Mouse (Mus musculus) megakaryocyte, embryonic 14.5 days (primary cell): ENCODE measurements at regions not wholly inside any gene's neighbourhood (a gene's known extent, or its start where the extent isn't known, plus 50 kb on each side); places are given as distances from the start of the nearest gene placed in this dataset.

ENCODE experiments used
- H3K27me3 ChIP-seq: replicated peaks from 2 replicates; pipeline ENCODE3; 2012; ENCODE audit warnings: inconsistent platforms
- H3K36me3 ChIP-seq: replicated peaks from 2 replicates; pipeline ENCODE3; 2012; ENCODE audit warnings: low read length, inconsistent platforms, mixed read lengths
- H3K4me1 ChIP-seq: 2 replicates; pipeline ENCODE4 v1.6.1; 2012; ENCODE audit warnings: inconsistent platforms
- H3K4me3 ChIP-seq: replicated peaks from 2 replicates; pipeline ENCODE3; 2012; ENCODE audit warnings: moderate library complexity, mild to moderate bottlenecking, inconsistent platforms
- H3K9me3 ChIP-seq: 2 replicates; pipeline ENCODE4 v1.6.1; 2012; ENCODE audit warnings: inconsistent platforms
- FLI1 ChIP-seq: IDR thresholded peaks from 2 replicates; pipeline ENCODE4 v1.6.1; 2012; ENCODE audit warnings: low read length, inconsistent platforms, mixed read lengths
- GATA1 ChIP-seq: IDR thresholded peaks from 3 replicates; pipeline ENCODE4 v1.6.1; 2012; ENCODE audit warnings: mixed read lengths, low read length, inconsistent platforms, borderline replicate concordance

GRCm38 (mm10) chr9:41700683-41701082 lies 423.4 kb downstream of the Sorl1 start:
- no peaks in the 10 kb centered on the region for H3K4me1 ChIP-seq
- H3K36me3 ChIP-seq: no peaks in the 10 kb centered on the region
- no peaks in the 10 kb centered on the region for H3K9me3 ChIP-seq
- H3K27me3 ChIP-seq: no peaks in the 10 kb centered on the region
- TF ChIP-seq GATA1 (no peak), FLI1 (no peak)
- H3K4me3 ChIP-seq: no peak overlapping the region

- Histone ChIP-seq H3K36me3 (no peaks in the 10 kb centered on the region), H3K4me3 (no peak overlapping the region), H3K27me3 (no peaks in the 10 kb centered on the region), H3K4me1 (no peaks in the 10 kb centered on the region), H3K9me3 (no peaks in the 10 kb centered on the region)
- no peak for TF ChIP-seq GATA1
- no peak for TF ChIP-seq FLI1
Measured at GRCm38 (mm10) chr9:41699031-41699430, 425.1 kb downstream of the Sorl1 start.

- no peaks in the 10 kb centered on the region for H3K36me3 ChIP-seq
- H3K27me3 ChIP-seq: no peaks in the 10 kb centered on the region
- H3K4me1 ChIP-seq: no peaks in the 10 kb centered on the region
- TF ChIP-seq GATA1 (no peak), FLI1 (no peak)
- no peaks in the 10 kb centered on the region for H3K9me3 ChIP-seq
- H3K4me3 ChIP-seq: no peak overlapping the region
Measured at GRCm38 (mm10) chr9:41697611-41698467, 426.3 kb downstream of the Sorl1 start.

GRCm38 (mm10) chr9:41697160-41697559 lies 426.9 kb downstream of the Sorl1 start:
- TF ChIP-seq GATA1: no peak
- TF ChIP-seq FLI1: no peak
- no peaks in the 10 kb centered on the region for H3K4me1 ChIP-seq

GRCm38 (mm10) chr9:41682911-41683310 lies 441.2 kb downstream of the Sorl1 start:
- H3K4me1 ChIP-seq: no peaks in the 10 kb centered on the region
- H3K9me3 ChIP-seq: no peaks in the 10 kb centered on the region; the same call in 1 of the 2 replicates
- H3K27me3 ChIP-seq: no peaks in the 10 kb centered on the region
- no peaks in the 10 kb centered on the region for H3K36me3 ChIP-seq
- TF ChIP-seq FLI1: no peak
- H3K4me3 ChIP-seq: no peak overlapping the region

More at GRCm38 (mm10) chr9:41697160-41697559, 426.9 kb downstream of the Sorl1 start:
- no peaks in the 10 kb centered on the region for H3K36me3 ChIP-seq
- H3K9me3 ChIP-seq: no peaks in the 10 kb centered on the region
- no peak overlapping the region for H3K4me3 ChIP-seq
- no peaks in the 10 kb centered on the region for H3K27me3 ChIP-seq

- Histone ChIP-seq H3K27me3 (no peaks in the 10 kb centered on the region), H3K4me3 (no peak overlapping the region), H3K4me1 (no peaks in the 10 kb centered on the region)
Measured at GRCm38 (mm10) chr9:41675656-41676055, 448.4 kb downstream of the Sorl1 start.

GRCm38 (mm10) chr9:41672958-41673357 lies 451.1 kb downstream of the Sorl1 start:
- no peak for TF ChIP-seq FLI1
- no peak for TF ChIP-seq GATA1

More at GRCm38 (mm10) chr9:41675656-41676055, 448.4 kb downstream of the Sorl1 start:
- peaks cover 5% of the 10 kb centered on the region; the same call in 1 of the 2 replicates for H3K9me3 ChIP-seq
- TF ChIP-seq FLI1 (no peak), GATA1 (no peak)
- no peaks in the 10 kb centered on the region for H3K36me3 ChIP-seq

GRCm38 (mm10) chr9:41668741-41669140 lies 455.4 kb downstream of the Sorl1 start:
- Histone ChIP-seq H3K4me1 (no peaks in the 10 kb centered on the region), H3K36me3 (no peaks in the 10 kb centered on the region), H3K4me3 (no peak overlapping the region), H3K27me3 (no peaks in the 10 kb centered on the region), H3K9me3 (no peaks in the 10 kb centered on the region; the same call in 1 of the 2 replicates)
- TF ChIP-seq FLI1 (no peak), GATA1 (no peak)

More at GRCm38 (mm10) chr9:41672958-41673357, 451.1 kb downstream of the Sorl1 start:
- Histone ChIP-seq H3K36me3 (no peaks in the 10 kb centered on the region), H3K9me3 (peaks cover 5% of the 10 kb centered on the region; the same call in 1 of the 2 replicates), H3K4me3 (no peak overlapping the region), H3K27me3 (no peaks in the 10 kb centered on the region), H3K4me1 (no peaks in the 10 kb centered on the region)

- Histone ChIP-seq H3K27me3 (no peaks in the 10 kb centered on the region), H3K36me3 (no peaks in the 10 kb centered on the region), H3K9me3 (no peaks in the 10 kb centered on the region; the same call in 1 of the 2 replicates), H3K4me3 (no peak overlapping the region), H3K4me1 (no peaks in the 10 kb centered on the region)
- no peak for TF ChIP-seq GATA1
- no peak for TF ChIP-seq FLI1
Measured at GRCm38 (mm10) chr9:41665000-41665685, 459.0 kb downstream of the Sorl1 start.

- no peaks in the 10 kb centered on the region for H3K27me3 ChIP-seq
- no peak for TF ChIP-seq GATA1
- H3K36me3 ChIP-seq: no peaks in the 10 kb centered on the region
- H3K4me3 ChIP-seq: no peak overlapping the region
- no peaks in the 10 kb centered on the region; the same call in 1 of the 2 replicates for H3K9me3 ChIP-seq
- H3K4me1 ChIP-seq: no peaks in the 10 kb centered on the region
Measured at GRCm38 (mm10) chr9:41660576-41660975, 463.5 kb downstream of the Sorl1 start.
